Mouse (Mus musculus) mouse embryonic stem cell (cell line): Measurements from ENCODE around the gene Slc16a11.

ENCODE experiments used
- in situ Hi-C, 2 experiments: fragments of 300-500 bp; cut with MboI; formaldehyde crosslinking; loops; 1 replicate in 1 of 2; 3 replicates in 1 of 2; pipeline ENCODE4 v1.14.3; 2019 to 2020; ENCODE audit warnings: low sequenced_read_pairs in 2 of 2, low pct_unique_long_range_greater_than_20kb in 1 of 2, mixed read lengths in 1 of 2; ENCODE audit not compliant: unreplicated experiment in 1 of 2

Slc16a11 gene

DNA sequence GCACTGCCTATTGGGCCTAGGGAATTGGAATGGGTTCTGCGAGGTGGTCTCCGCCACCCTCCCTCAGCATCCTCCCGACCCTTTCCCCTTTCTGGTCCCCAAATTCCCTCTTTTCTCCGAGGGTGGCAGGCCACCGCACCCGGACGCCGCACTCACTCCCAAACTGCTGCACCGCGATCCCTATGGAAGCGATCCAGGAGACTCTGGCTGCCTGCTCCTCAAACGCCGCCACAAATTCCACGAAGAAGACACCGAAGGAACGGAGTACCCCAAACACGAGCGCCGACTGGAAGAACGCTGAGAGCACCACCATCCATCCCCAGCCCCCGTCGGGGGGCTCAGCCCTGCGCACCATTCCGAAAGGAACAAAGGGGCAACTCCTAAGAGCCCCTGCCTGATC, 7.8 kb downstream of the Slc16a11 start:
- in situ Hi-C loops = no loop called here

GRCm38 (mm10) chr11:70220731-70221602, 8.4 kb downstream of the Slc16a11 start, which contains the start of gene Slc16a13:
Gene Slc16a13 (minus strand): TSS chr11:70221064.
- in situ Hi-C loops = no loop called here

DNA sequence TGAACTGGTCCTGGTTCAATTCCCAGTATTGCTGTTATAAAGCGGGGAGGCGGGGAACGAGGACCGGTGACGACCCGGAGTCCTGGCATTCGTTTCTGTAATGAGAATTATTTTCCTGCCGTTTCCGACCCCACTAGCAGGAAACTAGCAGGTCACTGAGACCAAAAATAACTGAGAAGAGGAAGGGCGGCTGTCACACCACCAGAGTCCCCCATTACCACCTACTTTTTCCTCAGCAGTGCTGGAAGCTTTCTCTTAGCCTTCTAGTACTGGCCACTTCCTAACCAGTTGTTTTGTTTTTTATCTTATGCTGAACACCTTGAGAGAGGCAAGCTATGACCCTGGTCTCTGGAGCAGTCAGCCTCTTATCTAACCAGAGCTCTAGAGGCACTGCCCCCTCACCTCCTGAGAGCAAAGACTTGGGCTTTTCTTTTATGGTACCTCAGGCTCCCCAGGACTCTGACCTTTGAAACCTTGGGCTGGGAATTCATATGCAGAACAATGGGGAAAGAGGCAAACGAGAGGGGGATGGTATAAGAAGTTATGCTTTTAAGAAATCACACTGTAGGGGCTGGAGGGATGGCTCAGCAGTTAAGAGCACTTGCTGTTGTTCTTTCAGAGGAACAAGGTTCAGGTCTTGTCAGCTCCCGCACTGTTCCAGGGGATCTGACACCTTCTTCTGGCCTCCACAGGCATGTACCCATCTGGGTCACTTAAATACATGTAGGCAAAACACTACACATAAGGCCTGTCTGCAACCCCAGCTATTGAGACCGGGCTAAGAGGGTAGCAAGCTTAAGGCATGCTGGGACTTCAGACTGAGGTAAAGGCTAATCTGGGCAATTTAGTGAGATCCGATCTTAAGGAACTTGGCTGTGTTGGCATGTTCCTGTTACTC, 9.3 kb downstream of the Slc16a11 start:
- in situ Hi-C loops = no loop called here

GRCm38 (mm10) chr11:70223724-70224123, 11.2 kb downstream of the Slc16a11 start:
- in situ Hi-C loops = no loop called here

- in situ Hi-C loops = no loop called here
These were observed 13.4 kb downstream of the Slc16a11 start for GRCm38 (mm10) chr11:70225798-70226601.

GRCm38 (mm10) chr11:70226602-70226890, 14.0 kb downstream of the Slc16a11 start:
- in situ Hi-C loops = no loop called here

DNA sequence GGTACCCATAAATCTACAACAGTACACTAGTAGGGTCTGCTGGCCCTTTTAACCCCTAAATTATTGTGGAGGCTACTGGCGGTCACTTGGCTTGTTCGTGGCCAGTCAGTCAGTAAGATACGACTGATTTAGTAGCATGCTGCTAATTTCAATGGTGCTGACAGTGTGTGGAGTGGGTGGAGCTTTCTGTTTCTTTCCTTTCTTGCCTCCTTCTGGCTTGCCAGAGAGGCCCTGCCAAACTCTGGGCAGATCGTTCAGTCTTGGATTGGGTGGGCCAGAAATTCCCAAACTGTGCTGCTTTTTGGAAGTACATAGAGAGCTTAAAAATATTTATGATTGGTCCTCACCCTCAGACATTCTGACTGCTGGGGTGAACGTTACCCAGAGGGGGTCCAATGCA, 14.6 kb downstream of the Slc16a11 start:
- in situ Hi-C loops = no loop called here

- in situ Hi-C loops = no loop called here
These were observed 15.2 kb downstream of the Slc16a11 start for GRCm38 (mm10) chr11:70227661-70228245.

DNA sequence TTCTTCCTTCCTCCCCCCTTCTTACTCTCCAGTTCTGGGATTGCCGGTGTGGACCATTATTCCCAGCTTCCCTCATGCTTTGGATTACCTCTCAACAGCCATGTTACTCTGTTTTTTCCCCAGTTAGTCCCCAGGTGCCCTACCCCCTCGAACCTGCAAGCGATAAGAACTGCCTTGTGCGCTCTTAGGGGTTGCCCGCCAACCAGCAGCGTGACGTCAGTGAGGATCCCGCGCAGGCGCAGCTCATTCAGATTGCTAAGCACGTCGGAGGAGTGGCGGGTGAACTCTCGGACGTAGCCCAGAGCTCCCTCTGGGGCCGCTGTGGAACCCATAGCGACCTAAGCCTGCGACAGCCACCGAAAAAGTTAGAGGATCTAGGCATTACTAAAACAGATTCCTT, 16.3 kb downstream of the Slc16a11 start:
- in situ Hi-C loops = no loop called here

- in situ Hi-C loops = no loop called here
These were observed 16.9 kb downstream of the Slc16a11 start, which contains the start of gene Bcl6b for GRCm38 (mm10) chr11:70229260-70230010. Gene Bcl6b (minus strand): TSS chr11:70229798.

- in situ Hi-C loops = no loop called here
These were observed 17.7 kb downstream of the Slc16a11 start for GRCm38 (mm10) chr11:70230239-70230727.

- in situ Hi-C loops = no loop called here
These were observed 20.0 kb downstream of the Slc16a11 start for GRCm38 (mm10) chr11:70232546-70232945.

DNA sequence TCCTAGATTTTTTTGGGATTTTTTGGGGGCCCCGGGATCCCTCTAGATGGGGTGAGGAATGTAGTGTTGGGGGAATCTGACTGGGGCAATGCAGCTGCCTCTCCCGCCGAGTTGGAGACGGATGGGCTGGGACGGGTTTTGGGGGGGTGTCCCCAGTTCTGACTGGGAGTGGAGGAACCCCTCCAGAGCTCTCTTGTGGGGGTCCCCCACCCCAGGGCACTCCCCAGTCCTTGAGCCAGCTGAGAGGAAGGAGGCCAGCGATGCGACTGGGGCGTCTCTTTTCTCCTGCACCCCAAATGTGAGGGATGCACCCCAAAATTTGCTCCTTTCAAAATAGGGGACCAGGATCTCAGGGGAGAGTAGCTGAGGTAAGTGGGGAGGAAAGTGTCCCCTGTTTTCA, 20.5 kb downstream of the Slc16a11 start:
- in situ Hi-C loops = no loop called here

DNA sequence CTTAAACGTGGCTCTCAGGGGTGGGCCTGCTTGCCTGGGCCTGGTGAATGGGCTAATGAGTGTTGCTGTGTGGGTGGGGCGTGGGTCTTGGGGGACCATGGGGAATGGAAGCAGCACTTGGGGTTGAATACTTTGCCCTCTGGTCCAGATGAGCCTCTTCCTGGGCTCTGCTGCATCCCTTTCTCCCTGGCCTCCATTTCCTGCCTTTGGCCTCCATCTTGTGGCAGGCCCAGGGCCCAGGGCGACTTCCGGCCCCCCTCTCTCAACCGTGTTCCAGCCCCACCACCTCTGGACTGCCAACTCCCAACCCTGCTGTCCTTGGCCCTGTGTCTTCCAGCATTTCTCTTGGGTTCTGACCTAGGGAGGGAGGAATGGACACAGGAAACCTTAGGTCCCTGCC, 21.5 kb downstream of the Slc16a11 start:
- in situ Hi-C loops = no loop called here

GRCm38 (mm10) chr11:70234497-70234896, 21.9 kb downstream of the Slc16a11 start:
- in situ Hi-C loops = no loop called here

- in situ Hi-C loops = no loop called here
These were observed 22.8 kb downstream of the Slc16a11 start for GRCm38 (mm10) chr11:70235254-70235900.

DNA sequence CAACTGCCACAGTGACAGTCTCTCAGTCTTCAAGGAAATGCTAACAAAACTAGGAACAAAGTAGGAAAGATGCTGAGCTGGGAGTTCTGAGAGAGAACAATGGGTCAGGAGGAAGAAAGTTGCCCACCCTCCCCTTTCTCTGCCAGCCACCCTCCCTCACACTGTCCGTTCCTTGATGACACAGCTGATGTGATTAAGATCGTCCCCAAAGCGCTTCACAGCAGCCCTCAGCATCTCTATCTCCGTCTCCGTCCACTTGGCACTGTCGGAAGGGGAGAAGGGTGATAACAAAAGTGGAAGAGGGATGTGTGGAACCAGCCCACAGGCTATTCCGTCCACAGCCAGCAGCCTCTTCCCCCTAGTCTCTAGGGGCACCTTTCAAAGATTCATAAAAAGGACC, 24.2 kb downstream of the Slc16a11 start:
- in situ Hi-C loops = no loop called here
